In genomic region chr1:180343434-180344210, GRCm38 (mm10) we compare ENCODE assay signal across 12 mouse cellular contexts. TPM values are rescaled to one million over a fixed set of nuclear protein-coding genes. Genes with fewer than 3 reads are reported as not detected.
DNase-seq lines count a peak whose midpoint lies in the region; ATAC-seq and TF ChIP-seq lines count a peak whose summit lies in the region.
"Had no signal": no experiment of that assay in that cellular context is flagged by ENCODE, and none has a peak within 500 bp of the region (broad histone marks: within the 10 kb centered on the region; RNA-seq: fewer than 3 reads in every experiment).

No protein-coding gene starts in this region.

- H3K4me3 ChIP-seq in kidney, adult 2 months (ENCODE audit: insufficient read depth, low read depth, low read length) = no peak overlapping the region
- H3K4me3 ChIP-seq: embryonic facial prominence, embryonic 12.5 days had no signal

- 31% methylated on average over 8 of the region's 8 CpGs for WGBS in kidney, adult 2 months

- H3K27ac ChIP-seq in kidney, adult 2 months (ENCODE audit: insufficient read depth, low read depth, low read length) = 0 out of 2 replicates have a peak overlapping the region, but pooled peaks have one; percentile 6
- H3K27ac ChIP-seq: embryonic facial prominence, embryonic 12.5 days had no signal

- no peak for TF ChIP-seq CTCF in kidney, adult 2 months (conservative IDR thresholded peaks at IDR 0.05; ENCODE audit: insufficient read depth, insufficient read length, low read depth, low read length)

- no peaks in the 10 kb centered on the region for H3K27me3 ChIP-seq in kidney, adult 2 months (replicated peaks; ENCODE audit: control insufficient read depth, insufficient read depth, low read length)
- H3K27me3 ChIP-seq: embryonic facial prominence, embryonic 12.5 days had no signal

- H3K4me1 ChIP-seq in kidney, adult 2 months (ENCODE audit: control insufficient read depth, insufficient read depth, low read length) = peaks cover 10% of the 10 kb centered on the region

- TF ChIP-seq POLR2A in kidney, adult 2 months (IDR thresholded peaks at IDR 0.05; ENCODE audit: low read depth, low read length) = no peak

- peak; percentile 29; the same call in 1 of the 2 replicates for ATAC-seq in granulocyte monocyte progenitor cell, adult 5-6 weeks (replicated peaks; ENCODE audit: poor library complexity, severe bottlenecking)
- ATAC-seq: forebrain, embryonic 14.5 days had no signal

- H3K36me3 ChIP-seq in kidney, adult 2 months (ENCODE audit: control insufficient read depth, insufficient read depth, low read length) = no peaks in the 10 kb centered on the region
- H3K36me3 ChIP-seq: embryonic facial prominence, embryonic 12.5 days had no signal

- DNase-seq in kidney, adult 2 months = no peak
- no peak for DNase-seq in kidney, postnatal 14 days
- DNase-seq in retina, postnatal 1 day = peak; percentile 45
- no peak for DNase-seq in retina, embryonic 14.5 days (ENCODE audit: low spot score)
- DNase-seq in right cerebral cortex, adult 18-20 months = no peak
- no peak for DNase-seq in cerebellum, adult 8-10 months
- DNase-seq: cerebellum, adult 9-10 months; gastrocnemius, postnatal 14 days; heart, postnatal 10 days had no signal

RNA-seq across cellular contexts. Expression of gene Itpkb, which starts 13.3 kb away (rescaled TPM):
- 14.1 and 14.9 TPM in 2 replicates for polyA plus RNA-seq in kidney, adult 2 months (2012; rRNA removed)
- total RNA-seq in granulocyte monocyte progenitor cell, adult 5-6 weeks (2014; fragmentation: Nextera tagmentation) = 18.7 and 19.6 TPM in 2 replicates
- total RNA-seq in granulocyte monocyte progenitor cell, adult 5-6 weeks (2017) = 9.6 and 13.3 TPM in 2 replicates
